Mouse (Mus musculus): ENCODE results near the gene Igsf3. TPM values are rescaled to one million over a fixed set of nuclear protein-coding genes. Genes with fewer than 3 reads are reported as not detected.
A peak's percentile ranks its signal among the peaks of the same experiment; 100 is the strongest.

Gene Igsf3
- total RNA-seq, 2 experiments from 2014 or later: 17.0 to 20.6 TPM

DNA sequence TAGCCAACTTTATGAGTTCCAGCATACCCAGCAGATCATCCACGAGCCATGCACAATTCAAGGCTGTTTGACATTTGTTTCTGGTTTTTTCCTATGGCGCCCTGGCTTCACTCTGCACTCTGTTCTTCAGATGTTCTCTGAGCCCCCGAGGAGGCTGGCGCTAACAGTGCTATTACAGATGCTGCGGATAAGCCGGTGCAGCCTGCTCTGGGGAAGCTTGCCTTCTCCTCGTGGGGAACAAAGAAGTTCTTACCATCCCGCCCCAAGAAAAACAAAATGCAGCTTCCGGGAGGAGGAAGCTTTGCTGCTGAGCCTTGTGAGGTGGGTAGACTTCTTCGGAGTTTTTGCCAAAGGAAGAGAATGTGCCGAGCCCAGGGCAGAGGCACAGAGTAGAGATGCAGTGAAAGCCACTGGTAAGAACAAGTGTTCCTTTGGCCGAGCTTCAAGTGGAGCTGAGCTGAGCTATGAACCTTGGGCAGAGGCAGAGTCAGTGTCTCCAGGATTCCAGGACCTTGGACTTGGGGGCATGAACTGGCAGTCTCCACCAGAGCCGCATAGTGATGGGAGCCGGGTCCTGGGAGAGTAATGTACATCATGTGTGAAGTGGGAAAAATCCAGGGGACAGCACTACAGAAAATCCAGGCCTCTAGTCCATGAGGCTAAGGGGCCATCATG lies 125.3 kb downstream of the Igsf3 start:
- DNase-seq: no peak

- DNase-seq: peak; percentile 77 to 79
These were observed 129.3 kb downstream of the Igsf3 start for GRCm38 (mm10) chr3:101506179-101506578.

DNA sequence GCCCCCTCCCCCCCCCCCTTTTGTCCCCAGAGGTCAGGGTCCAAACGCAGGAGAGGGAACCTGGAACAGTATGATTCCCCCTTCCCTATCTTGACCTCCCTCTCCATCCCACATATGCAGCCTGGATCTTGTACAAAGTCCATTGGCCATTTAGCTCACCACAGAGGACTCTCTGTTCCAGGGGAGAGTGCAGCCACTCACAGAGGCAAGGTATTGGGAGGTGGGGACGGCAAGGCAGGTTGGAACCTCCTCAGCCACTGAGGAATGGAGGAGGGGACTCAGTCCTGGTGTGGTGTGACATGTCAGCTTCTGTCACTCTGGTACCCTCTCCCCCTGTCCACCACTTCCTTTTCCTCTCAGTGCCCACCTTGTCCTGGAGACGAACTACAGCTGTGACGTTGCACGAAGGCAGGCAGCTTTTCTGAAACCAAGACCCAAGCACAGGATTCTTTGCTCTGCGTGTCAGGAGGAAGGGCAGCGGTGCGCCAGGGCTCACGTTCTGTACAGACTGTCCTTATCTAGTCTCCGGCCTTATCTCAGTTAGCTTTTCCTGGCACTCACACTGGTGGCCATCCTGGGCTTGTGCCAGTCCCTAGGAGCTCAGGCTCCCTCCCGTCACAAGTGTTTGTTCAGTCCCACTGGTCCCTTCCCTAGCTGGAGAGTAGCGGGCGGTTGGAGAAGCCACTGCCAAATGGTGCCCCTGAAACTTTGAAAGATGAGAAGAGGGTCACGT lies 130.3 kb downstream of the Igsf3 start:
- no peak for DNase-seq

DNA sequence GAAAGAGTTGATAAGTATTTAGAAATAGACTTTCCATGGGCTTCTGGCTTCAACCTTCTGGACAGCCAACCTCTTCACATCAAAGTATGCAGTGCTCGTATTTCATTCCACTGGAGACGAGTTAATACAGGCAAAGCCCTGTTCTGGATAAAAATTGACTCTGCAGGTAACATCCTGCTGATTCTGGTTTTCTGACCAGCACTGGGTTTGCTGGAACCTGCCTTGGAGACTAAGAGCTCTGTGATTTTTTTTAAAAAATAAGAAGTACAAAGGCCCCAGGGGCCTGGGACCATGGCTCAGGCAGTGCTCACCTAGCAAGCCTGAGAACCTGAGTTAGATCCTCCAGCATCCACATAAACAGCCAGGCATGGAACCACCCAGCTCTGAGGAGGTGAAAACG lies 130.9 kb downstream of the Igsf3 start:
- DNase-seq: no peak

- DNase-seq: no peak
These were observed 133.0 kb downstream of the Igsf3 start for GRCm38 (mm10) chr3:101509707-101510544.

- DNase-seq: no peak
These were observed 133.7 kb downstream of the Igsf3 start for GRCm38 (mm10) chr3:101510632-101511031.

Other genes starting within 250 kb of the Igsf3 start
- not detected for gene Cd2, start 89.1 kb upstream of the Igsf3 start, total RNA-seq (2021)
- gene Atp1a1, start 227.6 kb downstream of the Igsf3 start, total RNA-seq (2021): 100 to 1,000 TPM; 462 to 484 TPM

Measured in layer of hippocampus, postnatal 36 days (tissue).